Mouse (Mus musculus) spleen, adult 2 months (tissue): ENCODE data around the gene Wnt1. TPM values are rescaled to one million over a fixed set of nuclear protein-coding genes. Genes with fewer than 3 reads are reported as not detected.
"Not testable (repeated sequence)": the region's sequence is repeated elsewhere in the genome, so short reads cannot be mapped to it uniquely, and the experiment has no call there.

Experiments
- DNase-seq, 2 experiments: peaks; one replicate each; pipeline versions ENCODE4 v3.0.0 to v3.0.0-alpha.2; 2012 to 2021; ENCODE audit warnings: low spot score in 2 of 2, low read depth in 1 of 2
- H3K27ac ChIP-seq: fragments of 200-500 bp; 2 replicates; pipeline ENCODE4 v1.5.1; 2012; ENCODE audit warnings: low read length, inconsistent platforms; ENCODE audit not compliant: insufficient read depth
- H3K27me3 ChIP-seq: fragments of 200-500 bp; 2 replicates; pipeline ENCODE4 v1.6.1; 2012; ENCODE audit warnings: mild to moderate bottlenecking, moderate library complexity, low read length, inconsistent platforms; ENCODE audit not compliant: control insufficient read depth, insufficient read depth
- H3K36me3 ChIP-seq: fragments of 200-500 bp; 2 replicates; pipeline ENCODE4 v1.6.1; 2012; ENCODE audit warnings: mild to moderate bottlenecking, low read length, inconsistent platforms; ENCODE audit not compliant: control insufficient read depth, insufficient read depth
- H3K4me1 ChIP-seq: fragments of 200-500 bp; 2 replicates; pipeline ENCODE4 v1.6.1; 2011; ENCODE audit warnings: inconsistent platforms; ENCODE audit not compliant: control insufficient read depth, insufficient read depth, insufficient read length
- H3K4me3 ChIP-seq: fragments of 200-500 bp; 2 replicates; pipeline ENCODE4 v1.5.1; 2011; ENCODE audit warnings: mild to moderate bottlenecking, inconsistent platforms; ENCODE audit not compliant: insufficient read depth, insufficient read length; ENCODE audit errors: extremely low read depth
- CTCF ChIP-seq: fragments of 200-500 bp; IDR thresholded peaks from 2 replicates; pipeline ENCODE4 v1.5.1; 2011; ENCODE audit warnings: mild to moderate bottlenecking, inconsistent platforms; ENCODE audit not compliant: insufficient read depth, insufficient read length, insufficient replicate concordance; ENCODE audit errors: extremely low read depth
- POLR2A ChIP-seq: fragments of 200-500 bp; IDR thresholded peaks from 2 replicates; pipeline ENCODE4 v1.6.1; 2011; ENCODE audit warnings: low read depth, low read length, inconsistent platforms
- WGBS: fragments of 180-500 bp; shearing (Covaris S2); methylation state at CpG from one replicate; pipeline ENCODE4 v1.1.7; 2018; 5-methylcytosine and 5-hydroxymethylcytosine counted together
- polyA plus RNA-seq: library from polyadenylated mRNA; depleted of rRNA; stranded (reverse); fragments of >200 nt; gene quantifications from 2 replicates; pipeline ENCODE4 v1.2.3, GENCODE M21; 2012

The Wnt1 gene
- polyA plus RNA-seq, 1 experiment, result not detected

DNA sequence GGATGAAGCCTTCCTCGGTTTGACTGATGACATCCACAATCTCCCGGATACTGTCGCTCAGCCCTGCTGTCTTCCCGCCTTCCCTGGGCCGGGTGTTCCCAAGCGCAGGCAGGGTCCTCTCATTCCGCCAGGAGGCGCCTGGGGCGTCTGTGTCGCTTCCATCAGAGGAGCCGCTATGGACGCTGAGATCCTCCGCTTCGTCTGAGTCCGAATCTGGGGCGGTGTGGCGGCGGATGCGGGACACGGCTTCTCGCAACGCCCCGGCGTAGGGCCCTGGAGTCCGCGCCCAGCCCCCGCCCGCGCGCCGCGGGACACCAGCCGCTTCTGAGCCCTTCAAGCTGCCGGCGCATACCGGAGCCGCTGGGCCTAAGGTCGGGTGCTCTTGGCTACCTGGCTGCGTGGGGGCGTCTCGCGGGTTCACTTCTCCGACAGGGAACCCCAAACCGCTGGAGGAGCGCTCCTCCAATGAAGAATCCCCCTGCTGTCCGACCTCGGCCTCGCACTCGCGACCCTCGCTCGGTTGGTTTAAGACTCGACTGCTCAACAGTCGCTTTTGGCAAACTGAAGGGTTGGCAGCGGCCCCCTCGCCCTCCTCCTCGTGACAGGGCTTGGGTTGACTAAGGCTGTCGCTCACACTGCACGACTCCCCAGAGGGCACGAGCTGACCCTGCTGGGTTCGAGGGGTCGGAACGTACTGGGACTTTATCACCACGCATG is 15.8 kb downstream of the Wnt1 start:
- Histone ChIP-seq H3K4me1 (peaks cover 26% of the 10 kb centered on the region), H3K4me3 (peak overlapping the region; percentile 26; the same call in 1 of the 2 replicates), H3K36me3 (no peaks in the 10 kb centered on the region), H3K27ac (no peak overlapping the region), H3K27me3 (peaks cover 35% of the 10 kb centered on the region)
- DNase-seq, result peak in 1 of 2 experiments; percentile 24
- WGBS, result 5% methylated on average over 64 of the region's 64 CpGs
- TF ChIP-seq POLR2A (no peak), CTCF (peak; percentile 22; the same call in 1 of the 2 replicates)

DNA sequence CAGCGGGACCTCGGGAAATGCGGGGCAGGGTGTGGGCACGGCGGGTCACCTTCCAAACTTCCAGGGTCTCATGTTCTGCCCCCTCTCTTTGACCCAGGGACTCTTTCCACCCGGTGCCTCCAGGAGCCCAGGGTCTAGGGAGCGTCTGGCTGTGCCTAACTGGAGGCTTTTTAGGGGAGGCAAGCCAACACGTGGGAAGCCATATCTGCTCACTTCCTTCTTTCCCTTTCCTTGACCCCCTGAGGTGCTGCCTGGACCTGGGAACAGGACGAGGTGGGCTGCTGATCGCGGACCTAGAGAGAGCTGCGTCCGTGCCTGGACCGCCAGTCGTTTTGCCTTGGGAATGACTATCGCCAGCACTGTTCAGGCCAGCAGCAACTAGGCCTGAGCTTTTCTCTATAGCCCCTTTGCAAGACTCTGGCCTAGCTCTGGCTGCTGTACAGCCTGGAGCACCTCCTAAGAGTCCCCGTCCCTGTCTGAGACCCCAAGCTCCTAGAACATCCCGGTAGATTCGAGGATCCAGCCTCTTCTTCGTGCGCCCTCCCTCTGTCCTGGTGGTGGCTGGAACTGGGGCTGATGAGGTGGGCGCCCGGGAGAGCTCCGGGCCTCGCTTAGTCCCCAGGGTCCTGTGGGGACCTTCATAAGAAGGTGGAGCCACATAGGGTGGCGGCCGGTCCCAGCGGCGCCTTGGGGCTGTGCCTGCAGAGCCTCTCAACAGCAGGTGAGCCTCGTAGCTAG is 16.6 kb downstream of the Wnt1 start:
- Histone ChIP-seq H3K27ac (no peak overlapping the region), H3K36me3 (peaks cover 3% of the 10 kb centered on the region), H3K27me3 (peaks cover 35% of the 10 kb centered on the region), H3K4me1 (peaks cover 26% of the 10 kb centered on the region), H3K4me3 (no peak overlapping the region)
- 36% methylated on average over 30 of the region's 30 CpGs for WGBS
- TF ChIP-seq CTCF (no peak), POLR2A (no peak)
- DNase-seq, result no peak

DNA sequence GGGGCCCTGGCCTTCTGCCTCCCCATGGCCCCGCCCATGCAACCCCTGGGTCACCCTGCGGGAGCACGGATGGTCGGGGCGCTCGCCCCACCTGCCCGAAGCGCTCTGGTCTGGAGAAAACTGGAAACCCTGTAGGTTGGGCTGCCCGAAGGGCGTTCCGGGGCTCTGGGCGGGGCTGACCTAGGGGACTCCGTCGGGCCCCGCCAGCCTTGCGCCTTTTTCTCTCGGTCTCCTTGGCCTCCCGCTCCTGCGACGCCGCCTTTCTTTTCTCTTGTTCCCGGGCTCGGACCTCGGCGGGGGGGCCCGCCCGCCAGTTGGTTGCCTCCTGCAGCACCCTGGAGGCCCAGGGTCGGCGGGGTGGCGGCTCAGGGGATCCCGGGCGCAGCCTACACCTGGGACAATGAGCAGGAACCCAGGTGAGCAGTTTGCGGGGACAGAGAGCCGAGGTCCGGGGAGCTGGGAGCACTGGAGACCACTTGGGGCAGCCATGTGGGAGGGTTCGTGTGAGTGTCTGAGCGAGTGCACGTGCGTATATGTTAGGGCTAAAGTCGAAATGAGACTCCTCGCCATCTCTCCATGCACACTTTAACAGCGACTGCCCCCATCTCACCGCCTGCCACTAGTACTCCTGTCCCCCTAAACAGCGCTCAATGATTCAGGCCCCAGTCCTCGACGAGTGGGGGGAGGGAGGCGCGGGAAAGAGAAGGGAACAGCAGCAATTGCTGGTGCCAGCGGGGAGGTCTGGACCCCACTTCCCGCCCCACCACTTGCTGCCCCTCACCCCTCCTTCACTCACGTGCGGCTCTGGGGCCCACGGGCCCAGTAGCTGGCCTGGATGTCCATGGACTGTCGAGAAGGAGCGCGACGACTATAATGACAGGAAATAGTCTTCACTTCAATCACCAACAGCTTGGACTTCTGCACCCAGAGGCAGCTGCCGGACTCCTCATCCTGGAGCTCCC is 17.4 kb downstream of the Wnt1 start:
- no peak for TF ChIP-seq CTCF
- Histone ChIP-seq H3K4me1 (peaks cover 26% of the 10 kb centered on the region), H3K27ac (no peak overlapping the region), H3K27me3 (peaks cover 35% of the 10 kb centered on the region), H3K36me3 (peaks cover 3% of the 10 kb centered on the region), H3K4me3 (peak overlapping the region; percentile 8; the same call in 1 of the 2 replicates)
- 5% methylated on average over 58 of the region's 58 CpGs for WGBS
- no peak for DNase-seq

DNA sequence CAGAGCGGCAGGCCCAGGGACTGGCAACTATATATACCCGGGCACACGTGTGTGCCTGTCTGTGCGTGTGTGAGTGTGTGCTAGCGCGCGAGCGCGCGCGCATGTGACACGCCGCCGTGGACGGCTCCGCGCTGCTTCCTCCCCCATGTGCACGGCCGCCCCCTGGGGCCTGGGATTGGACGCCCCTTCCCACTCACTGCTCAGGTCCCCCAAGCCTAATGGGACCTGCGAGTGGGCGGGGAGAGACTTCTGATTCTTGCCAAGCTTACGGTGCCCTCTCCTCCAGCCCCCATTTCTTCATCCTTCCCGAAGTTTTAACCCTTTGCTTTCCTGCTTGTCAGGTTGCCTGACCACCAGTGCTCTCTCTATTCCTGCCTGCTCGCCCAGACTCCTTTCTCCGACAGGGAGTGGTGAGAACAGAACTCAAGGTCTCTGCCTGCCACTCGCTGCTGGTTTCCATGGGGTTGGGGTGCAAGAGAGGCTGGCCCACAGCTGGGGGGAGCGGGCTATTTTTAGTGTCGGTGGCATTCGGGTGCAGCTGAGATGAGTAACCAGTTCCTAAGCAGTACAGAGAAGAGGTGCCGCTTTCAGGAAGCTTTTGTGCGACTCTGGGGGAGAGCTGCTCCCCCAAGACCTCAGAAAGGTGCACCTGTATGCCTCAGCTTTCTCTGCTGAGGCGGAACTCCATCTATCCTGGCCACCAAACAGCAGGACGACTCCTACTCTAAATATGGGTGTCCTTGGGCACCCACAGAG is 18.4 kb downstream of the Wnt1 start:
- DNase-seq, result no peak
- Histone ChIP-seq H3K27ac (no peak overlapping the region), H3K36me3 (peaks cover 9% of the 10 kb centered on the region), H3K4me3 (peak overlapping the region; percentile 28; the same call in 1 of the 2 replicates), H3K4me1 (peaks cover 26% of the 10 kb centered on the region), H3K27me3 (peaks cover 32% of the 10 kb centered on the region)
- 1% methylated on average over 34 of the region's 34 CpGs for WGBS
- TF ChIP-seq CTCF (no peak), POLR2A (no peak)

DNA sequence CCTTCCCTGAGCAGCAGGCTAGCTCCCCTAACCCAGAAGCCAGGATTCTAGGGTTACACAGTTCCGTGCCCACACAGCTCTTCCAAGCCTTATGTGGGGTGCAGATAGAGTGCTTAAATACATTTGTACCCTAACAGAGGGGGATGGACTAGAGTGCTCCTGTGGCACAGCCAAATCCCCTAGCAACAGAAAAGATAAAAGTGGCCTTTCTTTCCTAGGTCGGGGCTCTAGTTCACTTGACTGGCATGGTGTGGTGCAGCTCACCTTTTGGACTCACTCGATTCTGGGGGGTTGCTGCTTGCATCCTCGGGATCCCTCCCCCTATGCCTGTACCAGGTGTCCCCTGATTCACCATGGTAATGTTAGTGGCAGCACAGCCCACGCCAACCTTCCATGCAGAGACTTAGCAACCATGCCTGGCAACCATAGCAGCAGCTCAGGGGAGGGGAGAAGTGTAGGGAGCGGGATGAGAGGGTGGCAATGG is 19.0 kb downstream of the Wnt1 start:
- Histone ChIP-seq H3K4me3 (no peak overlapping the region; the same call in 1 of the 2 replicates), H3K36me3 (peaks cover 15% of the 10 kb centered on the region), H3K27ac (no peak overlapping the region), H3K4me1 (peaks cover 26% of the 10 kb centered on the region), H3K27me3 (peaks cover 31% of the 10 kb centered on the region)
- no peak for TF ChIP-seq POLR2A
- no peak for TF ChIP-seq CTCF
- WGBS, result 25% methylated on average over 6 of the region's 6 CpGs
- DNase-seq, result no peak

DNA sequence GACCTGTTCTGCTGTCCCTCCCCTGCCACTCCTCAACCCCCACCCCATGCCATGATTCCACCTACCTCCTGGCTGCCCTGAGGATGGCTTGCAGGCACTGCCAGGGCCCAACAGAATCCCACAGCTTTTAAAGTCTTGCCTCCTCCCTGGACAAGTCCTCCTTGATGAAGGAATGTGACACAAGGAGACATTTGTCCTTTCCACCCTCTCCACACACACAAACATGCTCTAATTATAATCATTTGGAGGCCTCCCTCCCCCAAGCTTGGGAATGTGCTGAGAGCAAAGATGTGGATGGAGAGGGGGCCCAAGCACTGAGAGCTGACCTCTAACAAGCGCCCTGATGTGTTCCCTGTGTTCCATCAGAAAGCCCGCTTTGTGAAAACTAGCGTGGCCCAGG is 19.7 kb downstream of the Wnt1 start, which contains the start of gene Ddn:
TSS of gene Ddn (minus strand) at position 101 of the 400 bp plus-strand sequence.
- H3K4me1 ChIP-seq, result peaks cover 26% of the 10 kb centered on the region
- no peak for DNase-seq
- TF ChIP-seq CTCF, result no peak
- TF ChIP-seq POLR2A, result no peak
- H3K4me3 ChIP-seq, result no peak within 1 kb of the TSS; the same call in 1 of the 2 replicates
- H3K36me3 ChIP-seq, result peaks cover 22% of the 10 kb centered on the region
- peaks cover 30% of the 10 kb centered on the region for H3K27me3 ChIP-seq
- H3K27ac ChIP-seq, result no peak within 1 kb of the TSS
- WGBS, result 91% methylated on average over 3 of the region's 3 CpGs

DNA sequence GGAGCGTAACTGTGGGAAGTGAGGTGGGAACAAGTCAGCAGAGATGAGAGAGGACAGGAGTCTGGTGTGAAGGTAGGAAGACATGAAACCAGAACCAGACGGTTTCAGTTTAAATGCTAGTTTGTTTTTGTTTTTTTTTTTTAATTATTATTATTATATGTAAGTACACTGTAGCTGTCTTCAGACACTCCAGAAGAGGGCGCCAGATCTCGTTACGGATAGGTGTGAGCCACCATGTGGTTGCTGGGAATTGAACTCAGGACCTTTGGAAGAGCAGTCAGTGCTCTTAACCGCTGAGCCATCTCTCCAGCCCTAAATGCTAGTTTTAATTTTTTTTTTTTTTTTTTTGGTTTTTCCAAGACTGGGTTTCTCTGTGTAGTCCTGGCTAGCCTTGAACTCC is 20.6 kb downstream of the Wnt1 start:
- H3K36me3 ChIP-seq, result peaks cover 26% of the 10 kb centered on the region
- not testable (repeated sequence) for H3K4me3 ChIP-seq, H3K27ac ChIP-seq, DNase-seq
- WGBS, result 82% methylated on average over 6 of the region's 6 CpGs
- peaks cover 26% of the 10 kb centered on the region for H3K4me1 ChIP-seq
- peaks cover 29% of the 10 kb centered on the region for H3K27me3 ChIP-seq
